Mouse (Mus musculus): ENCODE data around the gene Dupd1.
"Not testable (repeated sequence)": the region's sequence is repeated elsewhere in the genome, so short reads cannot be mapped to it uniquely, and the experiment has no call there.

The Dupd1 gene

DNA sequence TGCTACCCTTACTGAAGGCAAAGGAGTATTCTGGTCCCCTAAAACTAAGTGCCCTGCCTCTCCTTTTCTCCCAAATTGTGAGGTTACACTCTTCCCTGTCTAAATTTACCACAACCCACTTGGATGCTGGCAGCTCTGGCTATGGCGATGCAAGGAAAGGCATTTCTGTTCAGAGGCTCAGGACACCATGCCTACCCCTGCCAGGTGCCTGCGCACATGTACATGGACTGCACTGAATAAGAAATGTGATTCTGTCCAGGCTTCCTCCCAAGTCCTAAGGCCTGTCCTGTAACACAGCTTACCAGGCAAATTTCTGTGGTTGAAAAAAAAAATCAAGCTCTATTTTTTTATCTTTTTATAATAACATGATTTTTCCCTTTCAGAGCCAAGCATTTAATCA lies 38.2 kb downstream of the Dupd1 start:
- no peak for DNase-seq (ENCODE audit: low spot score in 2 of 2)

DNA sequence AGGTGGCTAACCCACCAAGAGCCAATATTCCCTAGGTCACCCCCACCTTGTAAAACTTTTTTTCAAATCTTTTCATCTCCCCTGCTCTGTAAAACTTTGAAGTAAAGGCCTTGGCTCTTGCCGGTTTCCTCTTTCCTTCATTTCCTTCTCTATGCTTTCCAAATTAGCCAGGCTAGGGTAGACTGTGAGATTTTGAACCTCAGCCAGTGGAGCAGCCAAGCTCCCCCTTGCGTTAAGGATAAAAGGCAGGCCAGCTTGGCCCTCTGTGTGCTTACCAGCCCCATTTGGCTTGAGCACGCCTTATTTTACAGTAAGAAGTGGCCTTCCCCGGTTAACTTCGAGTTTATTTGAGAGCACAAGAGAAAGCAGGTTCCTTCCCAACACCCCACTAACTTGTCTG lies 39.9 kb downstream of the Dupd1 start:
- DNase-seq (ENCODE audit: low spot score in 2 of 2): no peak

DNA sequence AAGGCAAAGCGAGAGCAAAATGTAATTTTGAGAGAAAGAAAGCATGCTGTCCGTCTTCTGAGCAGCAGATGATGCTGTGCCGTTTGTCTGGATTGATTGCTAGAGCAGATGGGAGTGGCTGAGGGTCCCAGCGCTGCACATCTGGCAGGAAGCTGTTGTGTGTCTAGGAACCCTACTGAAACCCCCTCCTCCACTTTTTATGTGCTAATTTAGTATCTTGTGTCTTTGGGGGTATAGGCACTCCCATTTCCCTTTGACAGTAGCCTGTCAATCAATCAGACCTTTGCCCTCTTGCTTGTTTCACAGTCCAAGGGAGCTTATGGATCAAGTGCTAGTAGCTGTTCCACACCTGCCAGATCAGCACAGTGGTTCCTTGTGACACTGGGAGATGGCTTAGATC lies 41.3 kb downstream of the Dupd1 start:
- no peak for DNase-seq (ENCODE audit: low spot score in 2 of 2)

DNA sequence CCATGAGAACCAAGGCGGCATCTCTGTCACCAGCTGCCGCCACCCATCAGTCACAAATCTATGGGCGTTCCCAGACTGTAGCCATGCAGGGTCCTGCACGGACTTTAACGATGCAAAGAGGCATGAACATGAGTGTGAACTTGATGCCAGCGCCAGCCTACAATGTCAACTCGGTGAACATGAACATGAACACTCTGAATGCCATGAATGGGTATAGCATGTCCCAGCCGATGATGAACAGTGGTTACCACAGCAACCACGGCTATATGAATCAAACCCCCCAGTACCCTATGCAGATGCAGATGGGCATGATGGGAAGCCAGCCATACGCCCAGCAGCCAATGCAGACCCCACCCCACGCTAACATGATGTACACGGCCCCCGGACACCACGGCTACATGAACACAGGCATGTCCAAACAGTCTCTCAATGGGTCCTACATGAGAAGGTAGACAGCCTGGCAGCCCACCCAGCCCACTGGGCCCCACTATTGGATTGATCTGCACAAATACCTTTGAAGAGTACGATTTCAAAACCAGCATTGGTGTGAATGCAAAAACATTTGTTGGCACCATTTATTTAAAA lies 43.9 kb downstream of the Dupd1 start:
- not testable (repeated sequence) for DNase-seq (ENCODE audit: low spot score in 2 of 2)

DNA sequence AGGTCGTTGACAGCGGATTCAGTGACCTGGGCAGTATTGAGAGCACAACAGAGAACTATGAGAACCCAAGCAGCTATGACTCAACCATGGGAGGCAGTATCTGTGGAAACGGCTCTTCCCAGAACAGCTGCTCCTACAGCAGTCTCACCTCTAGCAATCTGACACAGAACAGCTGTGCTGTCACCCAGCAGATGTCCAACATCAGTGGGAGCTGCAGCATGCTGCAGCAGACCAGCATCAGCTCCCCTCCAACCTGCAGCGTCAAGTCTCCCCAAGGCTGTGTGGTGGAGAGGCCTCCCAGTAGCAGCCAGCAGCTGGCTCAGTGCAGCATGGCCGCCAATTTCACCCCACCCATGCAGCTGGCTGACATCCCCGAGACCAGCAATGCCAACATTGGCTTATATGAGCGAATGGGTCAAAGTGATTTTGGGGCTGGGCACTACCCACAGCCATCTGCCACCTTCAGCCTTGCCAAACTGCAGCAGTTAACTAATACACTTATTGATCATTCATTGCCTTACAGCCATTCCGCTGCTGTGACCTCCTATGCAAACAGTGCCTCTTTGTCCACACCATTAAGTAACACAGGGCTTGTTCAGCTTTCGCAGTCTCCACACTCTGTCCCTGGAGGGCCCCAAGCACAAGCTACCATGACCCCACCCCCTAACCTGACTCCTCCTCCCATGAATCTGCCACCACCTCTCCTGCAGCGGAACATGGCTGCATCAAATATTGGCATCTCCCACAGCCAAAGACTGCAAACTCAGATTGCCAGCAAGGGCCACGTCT lies 44.5 kb downstream of the Dupd1 start:
- DNase-seq (ENCODE audit: low spot score in 2 of 2): no peak

DNA sequence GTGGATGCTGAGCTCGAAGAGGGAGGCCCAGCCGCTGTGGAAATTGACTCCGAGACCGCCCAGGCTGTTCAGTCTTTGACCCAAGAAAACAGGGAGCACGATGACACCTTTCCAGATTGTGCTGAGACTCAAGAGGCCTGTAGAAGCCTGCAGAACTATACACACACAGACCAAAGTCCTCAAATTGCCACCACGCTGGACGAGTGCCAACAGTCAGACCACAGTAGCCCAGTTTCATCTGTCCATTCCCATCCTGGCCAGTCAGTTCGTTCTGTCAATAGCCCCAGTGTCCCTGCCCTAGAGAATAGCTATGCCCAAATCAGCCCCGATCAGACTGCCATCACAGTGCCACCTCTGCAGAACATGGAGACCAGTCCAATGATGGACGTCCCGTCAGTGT lies 45.2 kb downstream of the Dupd1 start:
- no peak for DNase-seq (ENCODE audit: low spot score in 2 of 2)

DNA sequence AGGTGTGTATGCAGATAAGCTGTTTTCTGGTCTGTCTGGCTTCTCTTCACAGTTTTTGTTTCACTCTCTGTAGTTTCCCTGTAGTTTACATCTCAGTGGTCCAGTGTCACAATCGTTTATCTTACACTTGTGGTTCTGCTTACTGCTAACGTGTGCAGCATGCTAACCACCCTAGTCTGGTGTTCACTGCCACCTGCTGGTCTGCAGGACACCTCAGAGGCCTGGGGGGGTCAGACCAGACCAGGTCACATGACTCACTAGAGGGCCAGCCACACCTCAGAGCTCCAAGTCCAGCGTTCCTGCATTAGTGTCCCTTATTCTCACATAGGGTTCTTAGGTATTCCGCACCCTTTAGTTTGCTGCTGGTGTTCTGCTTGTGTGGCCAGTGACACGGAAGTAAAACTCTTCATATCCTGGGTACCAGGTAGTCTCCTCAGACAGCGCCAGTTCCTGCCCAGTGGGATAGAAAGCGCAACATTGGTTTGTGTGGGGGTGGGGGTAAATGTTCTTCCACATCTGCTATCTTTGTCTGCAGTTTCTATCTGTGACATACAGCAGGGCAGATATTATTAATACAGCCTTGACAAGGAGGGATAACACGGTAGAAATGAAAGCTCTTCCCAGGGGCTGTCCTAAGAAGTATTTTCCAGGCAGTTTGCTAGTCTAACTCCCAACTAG lies 51.8 kb downstream of the Dupd1 start:
- DNase-seq (ENCODE audit: low spot score in 2 of 2): peak in 1 of 2 experiments; percentile 40

DNA sequence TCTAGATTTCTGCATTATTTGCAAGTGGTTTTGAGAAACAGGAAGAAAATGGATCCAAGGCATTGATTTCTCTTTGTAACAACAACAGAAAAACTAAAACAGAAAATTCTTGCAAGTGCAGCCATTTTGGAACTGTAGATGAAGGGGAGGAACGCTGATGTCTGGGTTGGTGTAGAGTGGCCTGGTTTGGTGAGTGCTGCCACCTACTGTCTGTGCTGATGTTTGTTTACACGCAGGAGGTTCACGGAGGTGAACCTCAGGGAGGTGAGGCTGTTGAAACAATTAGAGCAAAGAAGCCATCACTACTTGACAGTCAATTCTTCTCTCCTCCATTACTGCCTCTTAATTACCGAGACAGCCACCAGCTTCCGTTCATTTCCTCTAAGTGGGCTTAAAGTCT lies 54.7 kb downstream of the Dupd1 start:
- peak in 1 of 2 experiments; percentile 75 for DNase-seq (ENCODE audit: low spot score in 2 of 2)

DNA sequence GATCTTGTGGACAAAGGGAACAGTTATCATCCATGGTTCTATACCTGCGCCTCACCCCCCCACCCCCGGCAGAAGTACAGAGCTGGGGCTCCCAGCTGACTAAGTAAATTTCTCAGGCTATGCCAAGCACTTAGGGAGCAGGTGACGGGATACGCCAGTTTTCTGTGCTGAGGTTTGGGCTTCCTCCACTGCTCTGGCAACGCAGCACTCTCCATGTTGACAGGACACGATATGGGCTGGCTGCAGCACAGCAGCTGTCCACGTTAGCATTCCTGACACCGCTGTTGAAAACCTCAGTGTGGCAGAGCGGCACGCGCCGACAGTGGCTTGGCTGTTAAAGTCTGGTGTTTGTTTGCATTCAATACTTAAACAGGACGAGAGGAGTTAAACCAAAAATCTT lies 55.2 kb downstream of the Dupd1 start:
- no peak for DNase-seq (ENCODE audit: low spot score in 2 of 2)

DNA sequence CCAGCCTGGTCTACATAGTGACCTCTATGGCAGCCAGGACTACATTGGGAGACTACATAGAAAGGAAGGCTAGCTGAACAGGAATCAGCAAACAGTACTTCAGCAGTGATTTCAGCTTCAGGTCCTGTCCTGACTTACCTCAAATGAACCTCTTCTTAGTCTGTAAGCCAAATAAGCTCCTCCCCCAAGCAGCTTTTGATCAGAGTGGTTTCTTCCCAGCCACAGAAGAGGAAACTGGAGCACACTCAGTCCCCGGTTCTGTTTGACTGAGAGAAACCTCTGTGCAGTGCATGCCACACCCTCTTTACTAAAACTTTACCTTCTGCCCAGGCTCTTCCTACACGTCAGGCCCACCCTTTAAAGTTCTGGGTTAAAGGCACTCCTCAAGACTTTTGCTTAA lies 60.6 kb downstream of the Dupd1 start:
- DNase-seq (ENCODE audit: low spot score in 2 of 2): no peak

DNA sequence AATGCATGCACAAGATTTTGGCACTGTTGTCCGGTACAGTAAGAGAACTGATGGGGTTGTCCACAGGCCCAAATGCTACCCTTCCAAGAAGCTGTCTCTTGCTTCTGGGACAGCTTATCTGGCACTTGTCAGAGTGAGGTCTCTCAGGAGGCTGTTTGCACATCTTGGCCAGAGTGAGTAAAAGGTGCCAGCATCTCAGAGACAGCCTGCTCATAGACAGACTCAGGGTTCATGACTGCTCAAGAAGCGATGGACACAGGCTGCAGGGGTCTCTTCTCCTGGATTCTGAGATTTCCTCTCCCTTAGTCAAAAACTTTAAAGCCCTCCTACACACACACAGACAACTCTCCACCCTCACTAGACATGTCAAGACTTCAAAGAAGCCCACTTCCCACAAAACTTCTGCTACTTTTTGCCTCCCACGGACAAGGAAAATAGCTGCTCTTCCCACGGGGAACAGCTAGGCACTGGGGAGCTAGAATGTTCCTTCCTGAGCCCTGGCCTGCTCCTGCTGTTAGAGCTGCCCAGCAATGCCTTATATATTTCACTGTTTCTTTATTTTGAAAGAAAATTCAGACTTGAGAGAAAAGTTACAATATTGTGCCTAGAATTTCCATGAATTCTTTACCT lies 73.5 kb downstream of the Dupd1 start:
- no peak for DNase-seq (ENCODE audit: low spot score in 2 of 2)

DNA sequence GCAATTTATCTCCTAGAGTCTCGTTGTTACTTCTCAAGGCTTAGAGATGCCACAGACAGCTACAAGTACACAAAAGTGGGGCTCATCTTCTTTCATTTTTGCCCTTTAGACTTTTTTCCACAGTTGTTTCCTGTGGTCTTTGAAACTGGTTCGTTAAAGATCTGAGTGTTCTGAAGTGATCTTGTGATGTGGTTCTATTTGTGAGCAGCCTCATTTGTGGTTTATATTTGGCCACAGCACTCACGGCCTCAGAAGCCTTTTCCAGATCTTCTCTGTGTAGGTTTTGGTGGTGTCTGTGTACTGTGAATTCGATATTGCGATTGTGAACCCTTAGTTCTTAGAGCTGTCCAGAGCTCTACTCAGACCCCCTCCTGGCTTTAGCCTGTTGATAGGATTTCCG lies 77.8 kb downstream of the Dupd1 start:
- DNase-seq (ENCODE audit: low spot score in 2 of 2): no peak

DNA sequence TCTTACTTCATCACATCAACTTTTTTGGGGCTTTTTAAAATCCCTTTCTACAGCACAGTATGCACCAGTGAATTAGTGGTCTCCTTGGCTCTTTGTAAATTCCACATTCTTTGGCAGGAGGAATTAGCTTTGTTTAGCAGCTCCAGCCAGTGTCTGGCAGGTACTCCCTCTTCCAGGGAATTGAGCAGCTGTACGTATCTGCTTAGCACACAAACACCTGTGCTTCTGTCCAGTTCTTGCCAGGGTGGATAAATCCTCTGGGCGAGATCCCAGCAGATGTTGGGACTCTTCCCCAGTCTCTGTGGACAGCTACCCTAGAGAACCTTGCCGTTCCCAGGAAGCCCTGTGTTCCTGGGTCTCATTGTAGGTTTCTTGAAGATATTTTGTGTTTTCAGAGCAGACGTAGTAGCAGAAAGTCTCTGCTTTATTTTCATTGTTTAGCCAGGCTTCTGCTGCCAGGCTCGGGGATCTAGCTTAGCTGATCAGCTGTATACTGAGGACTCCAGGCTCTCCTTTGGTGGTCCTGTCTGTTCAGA lies 82.6 kb downstream of the Dupd1 start:
- DNase-seq (ENCODE audit: low spot score in 2 of 2): no peak

Data from spleen, postnatal 10 days (tissue).